Mouse (Mus musculus) embryonic facial prominence, embryonic 11.5 days (tissue): ENCODE measurements around the gene Agrp. TPM values are rescaled to one million over a fixed set of nuclear protein-coding genes. Genes with fewer than 3 reads are reported as not detected.

ENCODE experiments used
- ATAC-seq: fragments of 200-750 bp; cut with Nextera tagmentation; replicated peaks from 2 replicates; pipeline ENCODE4 v1.8.0; 2017; ENCODE audit warnings: low read depth; ENCODE audit not compliant: insufficient number of reproducible peaks, low FRiP score, low TSS enrichment
- DNase-seq: peaks from one replicate; pipeline ENCODE4 v3.0.0-alpha.2; 2015; ENCODE audit warnings: low spot score
- H3K27ac ChIP-seq: fragments of 300-500 bp; sonication (generic); replicated peaks from 2 replicates; pipeline ENCODE4 v1.5.1; 2014; ENCODE audit warnings: mild to moderate bottlenecking, low read depth, low read length, control low read depth
- H3K27me3 ChIP-seq: fragments of 300-500 bp; sonication (generic); 2 replicates; pipeline ENCODE4 v1.6.1; 2014; ENCODE audit warnings: mild to moderate bottlenecking, low read length, moderate library complexity, mixed read lengths; ENCODE audit not compliant: control insufficient read depth, insufficient read depth
- H3K36me3 ChIP-seq: fragments of 300-500 bp; sonication (generic); replicated peaks from 2 replicates; pipeline ENCODE4 v1.6.1; 2014; ENCODE audit warnings: low read depth, mild to moderate bottlenecking, low read length, moderate library complexity, mixed read lengths; ENCODE audit not compliant: control insufficient read depth, insufficient read depth
- H3K4me1 ChIP-seq: fragments of 300-500 bp; sonication (generic); 2 replicates; pipeline ENCODE4 v1.6.1; 2014; ENCODE audit warnings: low read length, mixed read lengths; ENCODE audit not compliant: control insufficient read depth, insufficient read depth
- H3K4me2 ChIP-seq: fragments of 300-500 bp; sonication (generic); 2 replicates; pipeline ENCODE4 v1.6.1; 2014; ENCODE audit warnings: low read depth, mild to moderate bottlenecking, control low read depth, low read length, moderate library complexity
- H3K4me3 ChIP-seq: fragments of 300-500 bp; sonication (generic); 2 replicates; pipeline ENCODE4 v1.5.1; 2014; ENCODE audit warnings: low read depth, low read length, control low read depth
- H3K9ac ChIP-seq: fragments of 300-500 bp; sonication (generic); replicated peaks from 2 replicates; pipeline ENCODE4 v1.6.1; 2014; ENCODE audit warnings: mild to moderate bottlenecking, control low read depth, low read length
- H3K9me3 ChIP-seq: fragments of 300-500 bp; sonication (generic); replicated peaks from 2 replicates; pipeline ENCODE4 v1.6.1; 2016; ENCODE audit warnings: mild to moderate bottlenecking, low read length, inconsistent platforms, mixed read lengths; ENCODE audit not compliant: control insufficient read depth
- WGBS: fragments of 180-500 bp; shearing (Covaris S2); extraction: QIAGEN DNeasy Blood & Tissue Kit; methylation state at CpG from one replicate; pipeline ENCODE4 v1.1.7; 2014; 5-methylcytosine and 5-hydroxymethylcytosine counted together
- polyA plus RNA-seq: library from polyadenylated mRNA; unstranded; fragments of >200 nt; fragmentation: Nextera tagmentation; extraction: Ambion mirVana; gene quantifications from 2 replicates; pipeline ENCODE4 v1.2.1, GENCODE M21; 2014

The Agrp gene
- polyA plus RNA-seq, 1 experiment from 2014 or later, result 1.0 TPM

GRCm38 (mm10) chr8:105613830-105614511 lies 23.2 kb downstream of the Agrp start:
- Histone ChIP-seq H3K4me1 (peaks cover 6% of the 10 kb centered on the region; the same call in 1 of the 2 replicates), H3K4me2 (peak overlapping the region; percentile 98), H3K27me3 (peaks cover 4% of the 10 kb centered on the region), H3K4me3 (peak overlapping the region; percentile 48), H3K9ac (peak overlapping the region; percentile 64), H3K36me3 (no peaks in the 10 kb centered on the region; the same call in none of the 2 replicates), H3K9me3 (no peaks in the 10 kb centered on the region), H3K27ac (no peak overlapping the region)
- ATAC-seq (peak; percentile 53), DNase-seq (peak; percentile 67)
- WGBS, result under 1% methylated on average over 48 of the region's 50 CpGs

- Histone ChIP-seq H3K36me3 (no peaks in the 10 kb centered on the region; the same call in none of the 2 replicates), H3K9ac (peak overlapping the region; percentile 23; the same call in 1 of the 2 replicates), H3K27ac (no peak overlapping the region), H3K4me1 (peaks cover 6% of the 10 kb centered on the region; the same call in 1 of the 2 replicates), H3K27me3 (peaks cover 4% of the 10 kb centered on the region), H3K9me3 (no peaks in the 10 kb centered on the region), H3K4me3 (no peak overlapping the region), H3K4me2 (0 out of 2 replicates have a peak overlapping the region, but pooled peaks have one; percentile 21)
- 3% methylated on average over 20 of the region's 20 CpGs for WGBS
- DNase-seq (no peak), ATAC-seq (no peak)
Observed at GRCm38 (mm10) chr8:105613037-105613436, 24.2 kb downstream of the Agrp start.

GRCm38 (mm10) chr8:105611836-105612235 lies 25.4 kb downstream of the Agrp start:
- ATAC-seq (no peak), DNase-seq (no peak)
- Histone ChIP-seq H3K9ac (no peak overlapping the region), H3K27ac (no peak overlapping the region), H3K9me3 (no peaks in the 10 kb centered on the region), H3K4me2 (no peak overlapping the region), H3K4me3 (no peak overlapping the region), H3K27me3 (peaks cover 4% of the 10 kb centered on the region), H3K4me1 (peaks cover 10% of the 10 kb centered on the region; the same call in 1 of the 2 replicates), H3K36me3 (no peaks in the 10 kb centered on the region; the same call in 1 of the 2 replicates)
- WGBS, result 85% methylated on average over 9 of the region's 9 CpGs

- ATAC-seq, result no peak
- 84% methylated on average over 4 of the region's 4 CpGs for WGBS
Observed at GRCm38 (mm10) chr8:105609771-105610170, 27.4 kb downstream of the Agrp start.

GRCm38 (mm10) chr8:105609355-105609754 lies 27.8 kb downstream of the Agrp start:
- Histone ChIP-seq H3K9me3 (no peaks in the 10 kb centered on the region), H3K9ac (no peak overlapping the region), H3K36me3 (no peaks in the 10 kb centered on the region), H3K27ac (no peak overlapping the region), H3K4me2 (no peak overlapping the region), H3K4me1 (peaks cover 13% of the 10 kb centered on the region; the same call in 1 of the 2 replicates), H3K27me3 (peaks cover 4% of the 10 kb centered on the region), H3K4me3 (no peak overlapping the region)
- DNase-seq (no peak), ATAC-seq (no peak)
- WGBS, result 69% methylated on average over 2 of the region's 2 CpGs

More at GRCm38 (mm10) chr8:105609771-105610170, 27.4 kb downstream of the Agrp start:
- no peak overlapping the region for H3K4me2 ChIP-seq
- H3K36me3 ChIP-seq, result no peaks in the 10 kb centered on the region
- no peaks in the 10 kb centered on the region for H3K9me3 ChIP-seq
- H3K27ac ChIP-seq, result no peak overlapping the region
- DNase-seq, result no peak
- peaks cover 4% of the 10 kb centered on the region for H3K27me3 ChIP-seq
- no peak overlapping the region for H3K4me3 ChIP-seq
- peaks cover 13% of the 10 kb centered on the region; the same call in 1 of the 2 replicates for H3K4me1 ChIP-seq
- H3K9ac ChIP-seq, result no peak overlapping the region

GRCm38 (mm10) chr8:105607684-105608083 lies 29.5 kb downstream of the Agrp start:
- H3K27me3 ChIP-seq, result no peaks in the 10 kb centered on the region; the same call in 1 of the 2 replicates
- no peak overlapping the region for H3K9ac ChIP-seq
- peaks cover 7% of the 10 kb centered on the region; the same call in 1 of the 2 replicates for H3K4me1 ChIP-seq
- H3K4me2 ChIP-seq, result no peak overlapping the region
- H3K4me3 ChIP-seq, result no peak overlapping the region
- 28% methylated on average over 4 of the region's 4 CpGs for WGBS
- DNase-seq, result peak; percentile 70
- H3K27ac ChIP-seq, result no peak overlapping the region
- ATAC-seq, result no peak
- H3K36me3 ChIP-seq, result no peaks in the 10 kb centered on the region
- no peaks in the 10 kb centered on the region for H3K9me3 ChIP-seq

GRCm38 (mm10) chr8:105607062-105607461 lies 30.1 kb downstream of the Agrp start:
- Histone ChIP-seq H3K27ac (no peak overlapping the region), H3K27me3 (no peaks in the 10 kb centered on the region), H3K4me3 (peak overlapping the region; percentile 76), H3K4me1 (peaks cover 7% of the 10 kb centered on the region; the same call in 1 of the 2 replicates), H3K9ac (no peak overlapping the region), H3K4me2 (peak overlapping the region; percentile 92), H3K36me3 (no peaks in the 10 kb centered on the region), H3K9me3 (no peaks in the 10 kb centered on the region)
- 10% methylated on average over 10 of the region's 10 CpGs for WGBS
- DNase-seq, result no peak
- no peak for ATAC-seq
